Mouse (Mus musculus): ENCODE measurements around the gene Spg7.

GRCm38 (mm10) chr8:123038351-123038750, 24.4 kb upstream of the Spg7 start:
- no peak for TF ChIP-seq CTCF (IDR thresholded peaks at IDR 0.05; ENCODE audit: extremely low read depth, insufficient read depth, low read length)
- no peak for TF ChIP-seq POLR2A (IDR thresholded peaks at IDR 0.05; ENCODE audit: extremely low read depth, insufficient read depth, low read length)
